Mouse (Mus musculus) lung, embryonic 14.5 days (tissue): ENCODE results near the gene Sypl2. TPM values are rescaled to one million over a fixed set of nuclear protein-coding genes. Genes with fewer than 3 reads are reported as not detected.
A peak's percentile ranks its signal among the peaks of the same experiment; 100 is the strongest.
"Not testable (repeated sequence)": the region's sequence is repeated elsewhere in the genome, so short reads cannot be mapped to it uniquely, and the experiment has no call there.

Source experiments
- ATAC-seq: fragments of 200-750 bp; cut with Nextera tagmentation; 2 replicates; pipeline ENCODE4 v1.8.0; 2017; ENCODE audit warnings: mild to moderate bottlenecking, moderate TSS enrichment, moderate library complexity; ENCODE audit not compliant: insufficient read depth
- DNase-seq: peaks from one replicate; pipeline ENCODE4 v3.0.0-alpha.2; 2015
- H3K27ac ChIP-seq: fragments of 300-500 bp; sonication (generic); 2 replicates; pipeline ENCODE4 v1.5.1; 2014; ENCODE audit warnings: low read depth, mild to moderate bottlenecking, moderate library complexity
- H3K27me3 ChIP-seq: fragments of 300-500 bp; sonication (generic); 2 replicates; pipeline ENCODE4 v1.6.1; 2014; ENCODE audit warnings: low read length, control low read depth; ENCODE audit not compliant: insufficient read depth
- H3K36me3 ChIP-seq: fragments of 300-500 bp; sonication (generic); 2 replicates; pipeline ENCODE4 v1.6.1; 2014; ENCODE audit warnings: control low read depth; ENCODE audit not compliant: insufficient read depth
- H3K4me1 ChIP-seq: fragments of 300-500 bp; sonication (generic); 2 replicates; pipeline ENCODE4 v1.6.1; 2014; ENCODE audit warnings: antibody characterized with exemption, control low read depth; ENCODE audit not compliant: insufficient read depth
- H3K4me2 ChIP-seq: fragments of 300-500 bp; sonication (generic); 2 replicates; pipeline ENCODE4 v1.6.1; 2014; ENCODE audit warnings: mild to moderate bottlenecking
- H3K4me3 ChIP-seq: fragments of 300-500 bp; sonication (generic); 2 replicates; pipeline ENCODE4 v1.5.1; 2014; ENCODE audit warnings: low read depth, low read length
- H3K9ac ChIP-seq: fragments of 300-500 bp; sonication (generic); 2 replicates; pipeline ENCODE4 v1.6.1; 2014
- H3K9me3 ChIP-seq: fragments of 300-500 bp; sonication (generic); 2 replicates; pipeline ENCODE4 v1.6.1; 2016; ENCODE audit warnings: low read depth, low read length, control low read depth
- CTCF ChIP-seq: IDR thresholded peaks from 2 replicates; pipeline ENCODE4 v1.5.1; 2016; ENCODE audit warnings: antibody characterized with exemption, low read depth
- WGBS: fragments of 180-500 bp; shearing (Covaris S2); extraction: QIAGEN DNeasy Blood & Tissue Kit; methylation state at CpG from one replicate; pipeline ENCODE4 v1.1.7; 2014; 5-methylcytosine and 5-hydroxymethylcytosine counted together
- polyA plus RNA-seq: library from polyadenylated mRNA; unstranded; fragments of >200 nt; fragmentation: Nextera tagmentation; extraction: Ambion mirVana; gene quantifications from 2 replicates; pipeline ENCODE4 v1.2.1, GENCODE M21; 2014

Sypl2 gene
- polyA plus RNA-seq, 1 experiment from 2014 or later, result 0.96 TPM

GRCm38 (mm10) chr3:108237474-108238102 lies 11.1 kb upstream of the Sypl2 start:
- not testable (repeated sequence) for H3K4me1 ChIP-seq, H3K4me3 ChIP-seq, ATAC-seq, H3K27ac ChIP-seq, H3K9me3 ChIP-seq, H3K27me3 ChIP-seq, H3K36me3 ChIP-seq, H3K9ac ChIP-seq, H3K4me2 ChIP-seq, DNase-seq
- peak; percentile 36; the same call in 1 of the 2 replicates for TF ChIP-seq CTCF
- WGBS, result 82% methylated on average over 4 of the region's 4 CpGs

GRCm38 (mm10) chr3:108231646-108232045 lies 5.2 kb upstream of the Sypl2 start:
- Histone ChIP-seq H3K27ac (no peak overlapping the region), H3K4me1 (no peaks in the 10 kb centered on the region), H3K9ac (no peak overlapping the region), H3K4me2 (no peak overlapping the region), H3K27me3 (peaks cover 11% of the 10 kb centered on the region), H3K9me3 (no peaks in the 10 kb centered on the region), H3K36me3 (no peaks in the 10 kb centered on the region), H3K4me3 (no peak overlapping the region)
- DNase-seq, result no peak
- no peak for TF ChIP-seq CTCF
- no peak for ATAC-seq
- 64% methylated on average over 4 of the region's 4 CpGs for WGBS

- WGBS, result 74% methylated on average over 2 of the region's 2 CpGs
- H3K9me3 ChIP-seq, result no peaks in the 10 kb centered on the region
- H3K4me2 ChIP-seq, result peak overlapping the region; percentile 75
- DNase-seq, result no peak
- no peaks in the 10 kb centered on the region for H3K4me1 ChIP-seq
- H3K36me3 ChIP-seq, result no peaks in the 10 kb centered on the region
- no peak overlapping the region for H3K27ac ChIP-seq
- no peak for TF ChIP-seq CTCF
- H3K9ac ChIP-seq, result no peak overlapping the region
- no peak for ATAC-seq
- no peak overlapping the region for H3K4me3 ChIP-seq
- peaks cover 40% of the 10 kb centered on the region for H3K27me3 ChIP-seq
Measured at GRCm38 (mm10) chr3:108227521-108227920, 1.1 kb upstream of the Sypl2 start.

- WGBS, result 2% methylated on average over 67 of the region's 67 CpGs
- Histone ChIP-seq H3K9me3 (no peaks in the 10 kb centered on the region), H3K4me1 (no peaks in the 10 kb centered on the region), H3K36me3 (no peaks in the 10 kb centered on the region), H3K9ac (peak overlapping the region; percentile 48), H3K4me2 (peak overlapping the region; percentile 75), H3K27ac (no peak overlapping the region), H3K4me3 (peak overlapping the region; percentile 45), H3K27me3 (peaks cover 40% of the 10 kb centered on the region)
- no peak for TF ChIP-seq CTCF
- DNase-seq, result no peak
- peak; percentile 58 for ATAC-seq
Measured at GRCm38 (mm10) chr3:108225711-108226557, 514 bp downstream of the Sypl2 start.

GRCm38 (mm10) chr3:108220661-108221060 lies 5.8 kb downstream of the Sypl2 start:
- no peaks in the 10 kb centered on the region for H3K36me3 ChIP-seq
- no peak for TF ChIP-seq CTCF
- H3K27ac ChIP-seq, result no peak overlapping the region
- H3K4me3 ChIP-seq, result no peak overlapping the region
- 75% methylated on average over 3 of the region's 3 CpGs for WGBS
- no peak for ATAC-seq
- H3K9ac ChIP-seq, result no peak overlapping the region
- no peaks in the 10 kb centered on the region for H3K4me1 ChIP-seq
- no peak for DNase-seq
- no peaks in the 10 kb centered on the region for H3K9me3 ChIP-seq
- H3K27me3 ChIP-seq, result peaks cover 19% of the 10 kb centered on the region
- no peak overlapping the region for H3K4me2 ChIP-seq

- H3K4me3 ChIP-seq, result no peak overlapping the region
- H3K4me1 ChIP-seq, result no peaks in the 10 kb centered on the region; the same call in 1 of the 2 replicates
- no peak overlapping the region for H3K27ac ChIP-seq
- DNase-seq, result peak; percentile 78
- WGBS, result 13% methylated on average over 5 of the region's 5 CpGs
- no peak overlapping the region for H3K9ac ChIP-seq
- H3K36me3 ChIP-seq, result no peaks in the 10 kb centered on the region
- H3K9me3 ChIP-seq, result no peaks in the 10 kb centered on the region
- no peak for TF ChIP-seq CTCF
- H3K4me2 ChIP-seq, result no peak overlapping the region
- ATAC-seq, result no peak
- no peaks in the 10 kb centered on the region for H3K27me3 ChIP-seq
Measured at GRCm38 (mm10) chr3:108214734-108215133, 11.7 kb downstream of the Sypl2 start.

GRCm38 (mm10) chr3:108212406-108212805 lies 14.0 kb downstream of the Sypl2 start:
- ATAC-seq (no peak), DNase-seq (no peak)

More at GRCm38 (mm10) chr3:108212406-108212805, 14.0 kb downstream of the Sypl2 start:
- Histone ChIP-seq H3K4me2 (no peak overlapping the region), H3K4me3 (no peak overlapping the region), H3K4me1 (peaks cover 3% of the 10 kb centered on the region; the same call in 1 of the 2 replicates), H3K9ac (no peak overlapping the region), H3K36me3 (peaks cover 2% of the 10 kb centered on the region; the same call in 1 of the 2 replicates), H3K27ac (no peak overlapping the region), H3K9me3 (no peaks in the 10 kb centered on the region), H3K27me3 (no peaks in the 10 kb centered on the region)
- peak; percentile 30 for TF ChIP-seq CTCF
- 74% methylated on average over 8 of the region's 8 CpGs for WGBS
